Mouse (Mus musculus): ENCODE measurements at regions not wholly inside any gene's neighbourhood (a gene's known extent, or its start where the extent isn't known, plus 50 kb on each side); places are given as distances from the start of the nearest gene placed in this dataset.

- Histone ChIP-seq H3K27me3 (ENCODE audit: control insufficient read depth, insufficient read depth, low read length) (no peaks in the 10 kb centered on the region), H3K4me2 (replicated peaks; ENCODE audit: low read depth, low read length) (no peak overlapping the region), H3K36me3 (ENCODE audit: control insufficient read depth, insufficient read depth, low read length) (no peaks in the 10 kb centered on the region), H3K4me1 (ENCODE audit: control insufficient read depth, insufficient read depth, low read length) (0 out of 2 replicates have a peak, but pooled peaks cover 3% of the 10 kb centered on the region), H3K9me3 (ENCODE audit: control insufficient read depth, low read length) (0 out of 2 replicates have a peak, but pooled peaks cover 4% of the 10 kb centered on the region), H3K4me3 (ENCODE audit: low read length) (no peak overlapping the region), H3K9ac (ENCODE audit: low read depth, low read length) (no peak overlapping the region), H3K27ac (ENCODE audit: low read depth, low read length) (no peak overlapping the region)
- 86% methylated on average over 8 of the region's 8 CpGs for WGBS
- no peak for ATAC-seq (ENCODE audit: low FRiP score, low TSS enrichment)
Observed at GRCm38 (mm10) chr1:90502771-90503540, 99.8 kb upstream of the Cops8 start.

GRCm38 (mm10) chr1:90504583-90505080 lies 98.1 kb upstream of the Cops8 start:
- 36% methylated on average over 8 of the region's 8 CpGs for WGBS
- Histone ChIP-seq H3K36me3 (ENCODE audit: control insufficient read depth, insufficient read depth, low read length) (no peaks in the 10 kb centered on the region), H3K9ac (ENCODE audit: low read depth, low read length) (no peak overlapping the region), H3K4me3 (ENCODE audit: low read length) (no peak overlapping the region), H3K4me1 (ENCODE audit: control insufficient read depth, insufficient read depth, low read length) (0 out of 2 replicates have a peak, but pooled peaks cover 3% of the 10 kb centered on the region), H3K9me3 (ENCODE audit: control insufficient read depth, low read length) (0 out of 2 replicates have a peak, but pooled peaks cover 3% of the 10 kb centered on the region), H3K27ac (ENCODE audit: low read depth, low read length) (no peak overlapping the region), H3K27me3 (ENCODE audit: control insufficient read depth, insufficient read depth, low read length) (no peaks in the 10 kb centered on the region), H3K4me2 (replicated peaks; ENCODE audit: low read depth, low read length) (no peak overlapping the region)
- no peak for ATAC-seq (ENCODE audit: low FRiP score, low TSS enrichment)

GRCm38 (mm10) chr1:90505599-90505998 lies 97.2 kb upstream of the Cops8 start:
- Histone ChIP-seq H3K36me3 (ENCODE audit: control insufficient read depth, insufficient read depth, low read length) (no peaks in the 10 kb centered on the region), H3K4me1 (ENCODE audit: control insufficient read depth, insufficient read depth, low read length) (0 out of 2 replicates have a peak, but pooled peaks cover 3% of the 10 kb centered on the region), H3K9ac (ENCODE audit: low read depth, low read length) (no peak overlapping the region), H3K27me3 (ENCODE audit: control insufficient read depth, insufficient read depth, low read length) (no peaks in the 10 kb centered on the region), H3K4me3 (ENCODE audit: low read length) (no peak overlapping the region), H3K4me2 (replicated peaks; ENCODE audit: low read depth, low read length) (no peak overlapping the region), H3K9me3 (ENCODE audit: control insufficient read depth, low read length) (no peaks in the 10 kb centered on the region), H3K27ac (ENCODE audit: low read depth, low read length) (no peak overlapping the region)
- no peak for ATAC-seq (ENCODE audit: low FRiP score, low TSS enrichment)
- whole genome bisulfite sequencing: 86% methylated on average over 3 of the region's 3 CpGs

GRCm38 (mm10) chr1:90506582-90506981 lies 96.2 kb upstream of the Cops8 start:
- Histone ChIP-seq H3K36me3 (ENCODE audit: control insufficient read depth, insufficient read depth, low read length) (no peaks in the 10 kb centered on the region), H3K9me3 (ENCODE audit: control insufficient read depth, low read length) (no peaks in the 10 kb centered on the region), H3K4me2 (replicated peaks; ENCODE audit: low read depth, low read length) (no peak overlapping the region), H3K4me3 (ENCODE audit: low read length) (no peak overlapping the region), H3K27me3 (ENCODE audit: control insufficient read depth, insufficient read depth, low read length) (no peaks in the 10 kb centered on the region), H3K4me1 (ENCODE audit: control insufficient read depth, insufficient read depth, low read length) (0 out of 2 replicates have a peak, but pooled peaks cover 3% of the 10 kb centered on the region), H3K9ac (ENCODE audit: low read depth, low read length) (no peak overlapping the region), H3K27ac (ENCODE audit: low read depth, low read length) (no peak overlapping the region)
- no peak for ATAC-seq (ENCODE audit: low FRiP score, low TSS enrichment)
- WGBS: 40% methylated on average over 9 of the region's 9 CpGs

- 77% methylated on average over 7 of the region's 7 CpGs for WGBS
- Histone ChIP-seq H3K4me2 (replicated peaks; ENCODE audit: low read depth, low read length) (no peak overlapping the region), H3K9me3 (ENCODE audit: control insufficient read depth, low read length) (no peaks in the 10 kb centered on the region), H3K27me3 (ENCODE audit: control insufficient read depth, insufficient read depth, low read length) (no peaks in the 10 kb centered on the region), H3K4me1 (ENCODE audit: control insufficient read depth, insufficient read depth, low read length) (peaks cover 3% of the 10 kb centered on the region; the same call in 1 of the 2 replicates), H3K27ac (ENCODE audit: low read depth, low read length) (no peak overlapping the region), H3K36me3 (ENCODE audit: control insufficient read depth, insufficient read depth, low read length) (no peaks in the 10 kb centered on the region), H3K9ac (ENCODE audit: low read depth, low read length) (no peak overlapping the region), H3K4me3 (ENCODE audit: low read length) (no peak overlapping the region)
- no peak for ATAC-seq (ENCODE audit: low FRiP score, low TSS enrichment)
Observed at GRCm38 (mm10) chr1:90509371-90509770, 93.4 kb upstream of the Cops8 start.

GRCm38 (mm10) chr1:90513442-90514070 lies 89.2 kb upstream of the Cops8 start:
- Histone ChIP-seq H3K9me3 (ENCODE audit: control insufficient read depth, low read length) (no peaks in the 10 kb centered on the region), H3K27me3 (ENCODE audit: control insufficient read depth, insufficient read depth, low read length) (no peaks in the 10 kb centered on the region), H3K27ac (ENCODE audit: low read depth, low read length) (0 out of 2 replicates have a peak overlapping the region, but pooled peaks have one; percentile 30), H3K9ac (ENCODE audit: low read depth, low read length) (no peak overlapping the region), H3K4me3 (ENCODE audit: low read length) (no peak overlapping the region), H3K4me1 (ENCODE audit: control insufficient read depth, insufficient read depth, low read length) (no peaks in the 10 kb centered on the region; the same call in 1 of the 2 replicates), H3K36me3 (ENCODE audit: control insufficient read depth, insufficient read depth, low read length) (no peaks in the 10 kb centered on the region), H3K4me2 (replicated peaks; ENCODE audit: low read depth, low read length) (no peak overlapping the region)
- ATAC-seq (ENCODE audit: low FRiP score, low TSS enrichment): peak; percentile 21; the same call in 1 of the 2 replicates
- WGBS: 50% methylated on average over 4 of the region's 4 CpGs

GRCm38 (mm10) chr1:90514176-90514575 lies 88.6 kb upstream of the Cops8 start:
- no peaks in the 10 kb centered on the region for H3K36me3 ChIP-seq (ENCODE audit: control insufficient read depth, insufficient read depth, low read length)
- H3K4me2 ChIP-seq (replicated peaks; ENCODE audit: low read depth, low read length): no peak overlapping the region
- no peaks in the 10 kb centered on the region for H3K9me3 ChIP-seq (ENCODE audit: control insufficient read depth, low read length)
- no peaks in the 10 kb centered on the region for H3K27me3 ChIP-seq (ENCODE audit: control insufficient read depth, insufficient read depth, low read length)
- no peak overlapping the region for H3K4me3 ChIP-seq (ENCODE audit: low read length)
- no peak overlapping the region for H3K27ac ChIP-seq (ENCODE audit: low read depth, low read length)
- H3K4me1 ChIP-seq (ENCODE audit: control insufficient read depth, insufficient read depth, low read length): peaks cover 4% of the 10 kb centered on the region; the same call in 1 of the 2 replicates
- no peak for ATAC-seq (ENCODE audit: low FRiP score, low TSS enrichment)
- WGBS: 83% methylated on average over 7 of the region's 7 CpGs
- H3K9ac ChIP-seq (ENCODE audit: low read depth, low read length): no peak overlapping the region

GRCm38 (mm10) chr1:90518584-90519265 lies 84.1 kb upstream of the Cops8 start:
- Histone ChIP-seq H3K27me3 (ENCODE audit: control insufficient read depth, insufficient read depth, low read length) (peaks cover 4% of the 10 kb centered on the region; the same call in 1 of the 2 replicates), H3K36me3 (ENCODE audit: control insufficient read depth, insufficient read depth, low read length) (no peaks in the 10 kb centered on the region), H3K27ac (ENCODE audit: low read depth, low read length) (peak overlapping the region; percentile 25; the same call in 1 of the 2 replicates), H3K4me2 (replicated peaks; ENCODE audit: low read depth, low read length) (no peak overlapping the region), H3K4me1 (ENCODE audit: control insufficient read depth, insufficient read depth, low read length) (peaks cover 4% of the 10 kb centered on the region; the same call in 1 of the 2 replicates), H3K9ac (ENCODE audit: low read depth, low read length) (no peak overlapping the region), H3K4me3 (ENCODE audit: low read length) (no peak overlapping the region), H3K9me3 (ENCODE audit: control insufficient read depth, low read length) (no peaks in the 10 kb centered on the region)
- peak; percentile 60; the same call in 1 of the 2 replicates for ATAC-seq (ENCODE audit: low FRiP score, low TSS enrichment)
- WGBS: 43% methylated on average over 9 of the region's 9 CpGs
